Mouse (Mus musculus) small intestine, adult 2 months (tissue): ENCODE data around the gene Asb15. TPM values are rescaled to one million over a fixed set of nuclear protein-coding genes. Genes with fewer than 3 reads are reported as not detected.

Source experiments
- H3K27ac ChIP-seq: fragments of 200-500 bp; 2 replicates; pipeline ENCODE4 v1.5.1; 2012; ENCODE audit warnings: low read depth, low read length, control low read depth, inconsistent platforms; ENCODE audit not compliant: insufficient read depth
- H3K27me3 ChIP-seq: fragments of 200-500 bp; 2 replicates; pipeline ENCODE4 v1.6.1; 2012; ENCODE audit warnings: mild to moderate bottlenecking, moderate library complexity, low read length, inconsistent platforms; ENCODE audit not compliant: control insufficient read depth, insufficient read depth
- H3K36me3 ChIP-seq: fragments of 200-500 bp; 2 replicates; pipeline ENCODE4 v1.6.1; 2012; ENCODE audit warnings: mild to moderate bottlenecking, low read length, control low read depth, inconsistent platforms; ENCODE audit not compliant: control insufficient read depth, insufficient read depth
- H3K4me1 ChIP-seq: fragments of 200-500 bp; 2 replicates; pipeline ENCODE4 v1.6.1; 2012; ENCODE audit warnings: low read length, inconsistent platforms, mixed read lengths; ENCODE audit not compliant: control insufficient read depth, insufficient read depth, insufficient read length
- H3K4me3 ChIP-seq: fragments of 200-500 bp; 2 replicates; pipeline ENCODE4 v1.5.1; 2012; ENCODE audit warnings: low read depth, mild to moderate bottlenecking, control low read depth, inconsistent platforms, low read length, moderate library complexity
- CTCF ChIP-seq: fragments of 200-500 bp; IDR thresholded peaks from 2 replicates; pipeline ENCODE4 v1.5.1; 2012; ENCODE audit warnings: low read depth, mild to moderate bottlenecking, control low read depth, inconsistent platforms, low read length, moderate library complexity, mixed read lengths; ENCODE audit not compliant: insufficient replicate concordance, insufficient read length; ENCODE audit errors: extremely low read depth
- POLR2A ChIP-seq: fragments of 200-500 bp; IDR thresholded peaks from 2 replicates; pipeline ENCODE4 v1.6.1; 2012; ENCODE audit warnings: low read depth, mild to moderate bottlenecking, control low read depth, inconsistent platforms, low read length, moderate library complexity
- WGBS: fragments of 180-500 bp; shearing (Covaris S2); methylation state at CpG from one replicate; pipeline ENCODE4 v1.1.7; 2018; 5-methylcytosine and 5-hydroxymethylcytosine counted together
- polyA plus RNA-seq: library from polyadenylated mRNA; depleted of rRNA; stranded (reverse); fragments of >200 nt; gene quantifications from 2 replicates; pipeline ENCODE4 v1.2.3, GENCODE M21; 2012; rRNA removed

The Asb15 gene
- polyA plus RNA-seq = not detected in 2 replicates

GRCm38 (mm10) chr6:24528064-24528243, at the start of gene Asb15:
Gene Asb15, plus strand, starts transcription at chr6:24528144.
- Histone ChIP-seq H3K27ac (peak within 1 kb of the TSS; percentile 36), H3K4me1 (0 out of 2 replicates have a peak, but pooled peaks cover 2% of the 10 kb centered on the region), H3K4me3 (peak within 1 kb of the TSS; percentile 74), H3K27me3 (no peaks in the 10 kb centered on the region), H3K36me3 (peaks cover 3% of the 10 kb centered on the region; the same call in 1 of the 2 replicates)
- TF ChIP-seq POLR2A (no peak), CTCF (no peak)
- 31% methylated on average over 2 of the region's 2 CpGs for WGBS

GRCm38 (mm10) chr6:24486530-24486929, 41.4 kb upstream of the Asb15 start:
- Histone ChIP-seq H3K27ac (no peak overlapping the region), H3K4me3 (no peak overlapping the region), H3K4me1 (no peaks in the 10 kb centered on the region), H3K36me3 (no peaks in the 10 kb centered on the region), H3K27me3 (no peaks in the 10 kb centered on the region)
- TF ChIP-seq POLR2A (no peak), CTCF (no peak)
- WGBS = 76% methylated on average over 5 of the region's 5 CpGs

- Histone ChIP-seq H3K4me3 (no peak overlapping the region), H3K27ac (no peak overlapping the region), H3K4me1 (no peaks in the 10 kb centered on the region), H3K36me3 (no peaks in the 10 kb centered on the region), H3K27me3 (no peaks in the 10 kb centered on the region)
- 9% methylated on average over 1 of the region's 1 CpGs for WGBS
- TF ChIP-seq CTCF (no peak), POLR2A (no peak)
Measured at GRCm38 (mm10) chr6:24490341-24490740, 37.6 kb upstream of the Asb15 start.

GRCm38 (mm10) chr6:24504141-24504540, 23.8 kb upstream of the Asb15 start:
- Histone ChIP-seq H3K27ac (no peak overlapping the region), H3K27me3 (no peaks in the 10 kb centered on the region), H3K36me3 (no peaks in the 10 kb centered on the region), H3K4me1 (no peaks in the 10 kb centered on the region), H3K4me3 (no peak overlapping the region)
- 80% methylated on average over 2 of the region's 2 CpGs for WGBS
- no peak for TF ChIP-seq CTCF
- TF ChIP-seq POLR2A = no peak

GRCm38 (mm10) chr6:24514552-24515284, 13.2 kb upstream of the Asb15 start, which contains the start of gene Iqub:
Gene Iqub, minus strand, starts transcription at chr6:24515067.
- Histone ChIP-seq H3K36me3 (peaks cover 13% of the 10 kb centered on the region), H3K4me3 (no peak within 1 kb of the TSS), H3K27me3 (no peaks in the 10 kb centered on the region), H3K4me1 (no peaks in the 10 kb centered on the region), H3K27ac (no peak within 1 kb of the TSS)
- 18% methylated on average over 13 of the region's 13 CpGs for WGBS
- TF ChIP-seq POLR2A (no peak), CTCF (no peak)

GRCm38 (mm10) chr6:24516197-24516596, 11.7 kb upstream of the Asb15 start:
- 39% methylated on average over 2 of the region's 2 CpGs for WGBS
- H3K36me3 ChIP-seq = peaks cover 24% of the 10 kb centered on the region
- H3K4me1 ChIP-seq = no peaks in the 10 kb centered on the region
- no peak for TF ChIP-seq CTCF
- no peak for TF ChIP-seq POLR2A
- H3K27me3 ChIP-seq = no peaks in the 10 kb centered on the region
- H3K4me3 ChIP-seq = no peak overlapping the region
- no peak overlapping the region for H3K27ac ChIP-seq

- 79% methylated on average over 3 of the region's 3 CpGs for WGBS
- no peak overlapping the region for H3K4me3 ChIP-seq
Measured at GRCm38 (mm10) chr6:24525705-24526104, 2.2 kb upstream of the Asb15 start.

More at GRCm38 (mm10) chr6:24525705-24526104, 2.2 kb upstream of the Asb15 start:
- Histone ChIP-seq H3K36me3 (peaks cover 19% of the 10 kb centered on the region), H3K27me3 (no peaks in the 10 kb centered on the region), H3K4me1 (0 out of 2 replicates have a peak, but pooled peaks cover 2% of the 10 kb centered on the region), H3K27ac (no peak overlapping the region)
- TF ChIP-seq CTCF (no peak), POLR2A (no peak)
